Mouse (Mus musculus) ES-E14 (cell line): ENCODE measurements at regions not wholly inside any gene's neighbourhood (a gene's known extent, or its start where the extent isn't known, plus 50 kb on each side); places are given as distances from the start of the nearest gene placed in this dataset.
A peak's percentile ranks its signal among the peaks of the same experiment; 100 is the strongest.
"Not testable (repeated sequence)": the region's sequence is repeated elsewhere in the genome, so short reads cannot be mapped to it uniquely, and the experiment has no call there.

Source experiments
- DNase-seq: peaks from one replicate; pipeline ENCODE4 v3.0.0-alpha.2; 2013; ENCODE audit warnings: low read depth, low spot score
- H3K27ac ChIP-seq: 2 replicates; pipeline ENCODE4 v1.5.1; 2012; ENCODE audit warnings: low read depth, mild to moderate bottlenecking, low read length, moderate library complexity, mixed read lengths; ENCODE audit not compliant: poor library complexity, insufficient read depth, severe bottlenecking
- H3K36me3 ChIP-seq: 2 replicates; pipeline ENCODE4 v1.6.1; 2012; ENCODE audit warnings: mild to moderate bottlenecking, low read length, moderate library complexity, mixed read lengths; ENCODE audit not compliant: control insufficient read depth, poor library complexity, insufficient read depth, severe bottlenecking
- H3K4me1 ChIP-seq, 2 experiments: fragments of 150-350 bp in 1 of 2; sonication (generic) in 1 of 2; 2 replicates each; pipeline ENCODE4 v1.6.1; 2012; ENCODE audit warnings: low read length in 2 of 2, mild to moderate bottlenecking in 1 of 2, mixed read lengths in 1 of 2; ENCODE audit not compliant: control insufficient read depth in 2 of 2, insufficient read depth in 2 of 2, poor library complexity in 1 of 2
- H3K4me3 ChIP-seq, 2 experiments: fragments of 150-350 bp in 1 of 2; sonication (generic) in 1 of 2; 2 replicates each; pipeline ENCODE4 v1.5.1; 2012; ENCODE audit warnings: low read length in 2 of 2, low read depth in 1 of 2, mild to moderate bottlenecking in 1 of 2, mixed read lengths in 1 of 2; ENCODE audit not compliant: insufficient read depth in 1 of 2, poor library complexity in 1 of 2, severe bottlenecking in 1 of 2
- H3K9ac ChIP-seq: 2 replicates; pipeline ENCODE4 v1.6.1; 2012; ENCODE audit warnings: low read depth, mild to moderate bottlenecking, low read length, mixed read lengths; ENCODE audit not compliant: poor library complexity, insufficient read depth, severe bottlenecking
- H3K9me3 ChIP-seq: fragments of 150-350 bp; sonication (generic); 2 replicates; pipeline ENCODE4 v1.6.1; 2012; ENCODE audit warnings: low read depth, mild to moderate bottlenecking, low read length; ENCODE audit not compliant: control insufficient read depth, insufficient read depth
- in situ Hi-C, 2 experiments: fragments of 600-800 bp; cut with MboI; formaldehyde crosslinking; loops; one replicate each; pipeline ENCODE4 v1.15.1; 2025; ENCODE audit warnings: low sequenced_read_pairs in 2 of 2, inconsistent platforms in 1 of 2; ENCODE audit not compliant: unreplicated experiment in 2 of 2

DNA sequence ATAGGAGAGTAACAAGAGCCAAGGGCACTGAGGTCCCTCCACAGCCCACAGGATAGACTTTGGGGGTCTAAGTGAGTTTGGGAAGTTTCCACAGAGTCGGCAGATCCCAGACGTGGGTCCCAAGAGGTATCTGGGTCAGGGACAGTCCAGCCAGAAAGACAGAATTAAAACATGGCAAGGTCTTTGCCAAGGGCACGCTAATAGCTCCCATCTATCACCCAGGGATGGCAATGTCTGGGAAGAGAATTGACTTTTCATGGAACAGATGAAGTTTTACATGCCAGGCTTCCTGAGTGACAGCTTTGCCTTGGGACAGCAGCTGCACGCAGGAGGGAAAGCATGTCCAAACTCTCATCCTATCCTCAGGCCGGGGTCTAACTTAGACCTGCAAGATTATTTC lies 563.5 kb downstream of the Gm10330 start:
- H3K9ac ChIP-seq, DNase-seq, in situ Hi-C loops, H3K4me3 ChIP-seq, H3K9me3 ChIP-seq, H3K4me1 ChIP-seq, H3K27ac ChIP-seq, H3K36me3 ChIP-seq: not testable (repeated sequence)

GRCm38 (mm10) chr12:23189546-23189945 lies 590.5 kb downstream of the Gm10330 start:
- Histone ChIP-seq H3K4me3 (peak overlapping the region; percentile 61 to 78), H3K9ac (peak overlapping the region; percentile 82)
- H3K27ac ChIP-seq, H3K4me1 ChIP-seq, H3K9me3 ChIP-seq, H3K36me3 ChIP-seq, in situ Hi-C loops: not testable (repeated sequence)
- DNase-seq, result peak; percentile 41

DNA sequence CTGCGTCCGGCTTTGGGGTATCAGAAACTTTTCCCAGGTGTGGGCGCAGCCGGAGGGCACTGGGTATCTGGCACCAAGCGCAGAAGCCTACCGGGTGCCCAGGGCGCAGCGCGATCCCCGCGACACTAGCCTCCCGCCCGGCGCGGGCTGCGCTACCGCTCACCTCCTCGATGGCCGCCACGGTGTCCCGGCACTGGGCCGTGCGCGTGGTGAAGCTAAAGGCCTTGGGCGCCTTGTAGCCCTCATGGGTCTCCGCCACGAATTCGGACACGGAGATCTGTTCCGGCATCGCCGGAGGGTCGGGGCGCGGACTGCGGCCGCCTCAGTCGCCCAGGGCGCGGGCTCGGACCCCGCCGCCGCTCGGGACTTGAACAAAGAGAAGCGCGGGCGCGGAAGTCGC lies 591.0 kb downstream of the Gm10330 start:
- H3K4me1 ChIP-seq, in situ Hi-C loops, H3K36me3 ChIP-seq, DNase-seq, H3K27ac ChIP-seq, H3K9me3 ChIP-seq: not testable (repeated sequence)
- peak overlapping the region; percentile 62 to 78 for H3K4me3 ChIP-seq
- H3K9ac ChIP-seq, result peak overlapping the region; percentile 82
